Mouse (Mus musculus) layer of hippocampus, adult 18-20 months (tissue): ENCODE data around the gene Gm20825. TPM values are rescaled to one million over a fixed set of nuclear protein-coding genes. Genes with fewer than 3 reads are reported as not detected.
"Not testable (repeated sequence)": the region's sequence is repeated elsewhere in the genome, so short reads cannot be mapped to it uniquely, and the experiment has no call there.

Experiments
- DNase-seq, 2 experiments: peaks; one replicate each; pipeline ENCODE4 v3.0.0; 2022; ENCODE audit warnings: low spot score in 2 of 2
- long read RNA-seq: library from polyadenylated mRNA; stranded (forward); transcript quantifications from one replicate; pipeline ENCODE4 v2.0.0, GENCODE M21; 2021
- total RNA-seq, 2 experiments: library from RNA; stranded (reverse); gene quantifications; 2 replicates each; pipeline ENCODE4 v1.2.3; 2021

Gm20825 gene
- not detected for total RNA-seq
- long read RNA-seq, result 0 reads

- DNase-seq, result not testable (repeated sequence)
These were observed at the start of gene Gm20825 for GRCm38 (mm10) chrY:8071407-8071806. Gene Gm20825, minus strand, starts transcription at chrY:8071507.

Other genes starting within 250 kb of the Gm20825 start
- gene Gm29049, start 74.3 kb downstream of the Gm20825 start, total RNA-seq, result not detected
- not detected for gene Gm20824, start 186.4 kb upstream of the Gm20825 start, total RNA-seq